Mouse (Mus musculus): Measurements from ENCODE around the gene Gm10577. TPM values are rescaled to one million over a fixed set of nuclear protein-coding genes. Genes with fewer than 3 reads are reported as not detected.

Gene Gm10577
- polyA plus RNA-seq, 1 experiment from 2014 or later = not detected

DNA sequence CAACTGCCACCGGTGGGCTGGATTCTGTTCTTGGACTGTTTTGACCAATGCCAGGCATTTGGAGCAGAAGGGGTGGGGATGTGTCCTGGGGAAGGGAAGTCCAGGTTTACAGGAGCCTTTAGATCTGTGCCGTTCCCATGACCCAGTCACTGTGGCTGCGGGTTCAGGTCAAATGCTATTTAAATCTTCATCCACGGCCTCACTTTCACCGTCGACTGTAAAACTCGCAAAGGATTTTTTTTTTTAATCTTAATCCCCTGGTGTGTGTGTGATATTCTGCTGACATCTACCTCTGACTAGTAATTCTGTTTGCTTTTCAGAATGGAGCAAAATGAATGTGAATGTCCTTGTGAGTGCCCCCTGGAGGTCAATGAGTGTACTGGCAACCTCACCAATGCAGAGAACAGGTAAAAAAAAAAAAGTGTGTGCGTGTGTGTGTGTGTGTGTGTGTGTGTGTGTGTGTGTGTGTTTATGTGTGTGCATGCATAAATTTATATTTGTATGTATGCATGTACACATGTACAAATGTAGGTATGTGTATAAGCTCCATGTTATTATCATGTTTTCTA lies 32.2 kb downstream of the Gm10577 start:
- DNase-seq (ENCODE audit: low spot score) = peak; percentile 29
- Histone ChIP-seq H3K9me3 (ENCODE audit: control insufficient read depth, low read length) (no peaks in the 10 kb centered on the region), H3K36me3 (ENCODE audit: control insufficient read depth, insufficient read depth, low read length) (peaks cover 3% of the 10 kb centered on the region), H3K4me1 (ENCODE audit: control insufficient read depth, insufficient read depth, low read length) (no peaks in the 10 kb centered on the region), H3K9ac (ENCODE audit: low read length) (no peak overlapping the region), H3K4me3 (ENCODE audit: low read depth, low read length) (no peak overlapping the region), H3K4me2 (ENCODE audit: low read depth) (no peak overlapping the region), H3K27me3 (ENCODE audit: control insufficient read depth, insufficient read depth, low read length) (no peaks in the 10 kb centered on the region), H3K27ac (ENCODE audit: low read depth, low read length) (no peak overlapping the region)
- 89% methylated on average over 8 of the region's 8 CpGs for WGBS
- no peak for ATAC-seq (ENCODE audit: insufficient read depth, low FRiP score, low TSS enrichment)

- H3K36me3 ChIP-seq (ENCODE audit: control insufficient read depth, insufficient read depth, low read length) = peaks cover 3% of the 10 kb centered on the region
- no peak for ATAC-seq (ENCODE audit: insufficient read depth, low FRiP score, low TSS enrichment)
- H3K9me3 ChIP-seq (ENCODE audit: control insufficient read depth, low read length) = no peaks in the 10 kb centered on the region
- DNase-seq (ENCODE audit: low spot score) = no peak
- H3K4me3 ChIP-seq (ENCODE audit: low read depth, low read length) = no peak overlapping the region
- H3K9ac ChIP-seq (ENCODE audit: low read length) = no peak overlapping the region
- H3K27ac ChIP-seq (ENCODE audit: low read depth, low read length) = no peak overlapping the region
- H3K4me2 ChIP-seq (ENCODE audit: low read depth) = no peak overlapping the region
- WGBS = 97% methylated on average over 1 of the region's 1 CpGs
- no peaks in the 10 kb centered on the region for H3K4me1 ChIP-seq (ENCODE audit: control insufficient read depth, insufficient read depth, low read length)
- H3K27me3 ChIP-seq (ENCODE audit: control insufficient read depth, insufficient read depth, low read length) = no peaks in the 10 kb centered on the region
These were observed 33.3 kb downstream of the Gm10577 start for GRCm38 (mm10) chr4:100987187-100987586.

DNA sequence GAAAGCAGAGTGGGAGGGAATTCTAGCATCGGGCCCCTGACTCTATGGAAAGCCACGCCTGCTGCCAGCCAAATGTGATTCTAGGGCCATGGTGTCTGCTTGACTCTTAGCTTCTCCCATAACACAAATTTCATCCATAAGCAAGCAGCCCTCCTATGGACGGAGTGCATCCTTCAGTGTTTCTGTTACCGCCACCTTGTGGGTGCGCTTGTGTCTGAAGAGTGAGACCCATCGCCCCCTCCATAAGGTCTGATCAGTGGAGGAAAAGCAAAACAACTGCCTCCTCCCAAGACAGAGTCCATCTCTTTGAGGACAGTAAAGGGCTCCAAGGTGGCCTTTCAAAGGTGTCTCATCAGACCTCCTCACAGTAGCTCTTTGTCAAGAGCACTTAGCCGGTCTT lies 43.0 kb downstream of the Gm10577 start:
- H3K36me3 ChIP-seq (ENCODE audit: control insufficient read depth, insufficient read depth, low read length) = peaks cover 2% of the 10 kb centered on the region; the same call in 1 of the 2 replicates
- ATAC-seq (ENCODE audit: insufficient read depth, low FRiP score, low TSS enrichment) (no peak), DNase-seq (ENCODE audit: low spot score) (no peak)
- H3K27me3 ChIP-seq (ENCODE audit: control insufficient read depth, insufficient read depth, low read length) = no peaks in the 10 kb centered on the region
- H3K27ac ChIP-seq (ENCODE audit: low read depth, low read length) = no peak overlapping the region
- no peak overlapping the region for H3K9ac ChIP-seq (ENCODE audit: low read length)
- no peaks in the 10 kb centered on the region for H3K4me1 ChIP-seq (ENCODE audit: control insufficient read depth, insufficient read depth, low read length)
- no peak overlapping the region for H3K4me3 ChIP-seq (ENCODE audit: low read depth, low read length)
- no peak overlapping the region for H3K4me2 ChIP-seq (ENCODE audit: low read depth)
- 90% methylated on average over 7 of the region's 7 CpGs for WGBS
- no peaks in the 10 kb centered on the region for H3K9me3 ChIP-seq (ENCODE audit: control insufficient read depth, low read length)

- H3K27me3 ChIP-seq (ENCODE audit: control insufficient read depth, insufficient read depth, low read length) = no peaks in the 10 kb centered on the region
- peak overlapping the region; percentile 84 for H3K27ac ChIP-seq (ENCODE audit: low read depth, low read length)
- H3K4me3 ChIP-seq (ENCODE audit: low read depth, low read length) = no peak overlapping the region
- DNase-seq (ENCODE audit: low spot score) (peak; percentile 84), ATAC-seq (ENCODE audit: insufficient read depth, low FRiP score, low TSS enrichment) (peak; percentile 87)
- H3K36me3 ChIP-seq (ENCODE audit: control insufficient read depth, insufficient read depth, low read length) = peaks cover 5% of the 10 kb centered on the region
- H3K4me2 ChIP-seq (ENCODE audit: low read depth) = no peak overlapping the region
- H3K9me3 ChIP-seq (ENCODE audit: control insufficient read depth, low read length) = no peaks in the 10 kb centered on the region
- no peaks in the 10 kb centered on the region for H3K4me1 ChIP-seq (ENCODE audit: control insufficient read depth, insufficient read depth, low read length)
- WGBS = 39% methylated on average over 14 of the region's 14 CpGs
- H3K9ac ChIP-seq (ENCODE audit: low read length) = 0 out of 2 replicates have a peak overlapping the region, but pooled peaks have one; percentile 1
These were observed 46.0 kb downstream of the Gm10577 start for GRCm38 (mm10) chr4:100974455-100975035.

DNA sequence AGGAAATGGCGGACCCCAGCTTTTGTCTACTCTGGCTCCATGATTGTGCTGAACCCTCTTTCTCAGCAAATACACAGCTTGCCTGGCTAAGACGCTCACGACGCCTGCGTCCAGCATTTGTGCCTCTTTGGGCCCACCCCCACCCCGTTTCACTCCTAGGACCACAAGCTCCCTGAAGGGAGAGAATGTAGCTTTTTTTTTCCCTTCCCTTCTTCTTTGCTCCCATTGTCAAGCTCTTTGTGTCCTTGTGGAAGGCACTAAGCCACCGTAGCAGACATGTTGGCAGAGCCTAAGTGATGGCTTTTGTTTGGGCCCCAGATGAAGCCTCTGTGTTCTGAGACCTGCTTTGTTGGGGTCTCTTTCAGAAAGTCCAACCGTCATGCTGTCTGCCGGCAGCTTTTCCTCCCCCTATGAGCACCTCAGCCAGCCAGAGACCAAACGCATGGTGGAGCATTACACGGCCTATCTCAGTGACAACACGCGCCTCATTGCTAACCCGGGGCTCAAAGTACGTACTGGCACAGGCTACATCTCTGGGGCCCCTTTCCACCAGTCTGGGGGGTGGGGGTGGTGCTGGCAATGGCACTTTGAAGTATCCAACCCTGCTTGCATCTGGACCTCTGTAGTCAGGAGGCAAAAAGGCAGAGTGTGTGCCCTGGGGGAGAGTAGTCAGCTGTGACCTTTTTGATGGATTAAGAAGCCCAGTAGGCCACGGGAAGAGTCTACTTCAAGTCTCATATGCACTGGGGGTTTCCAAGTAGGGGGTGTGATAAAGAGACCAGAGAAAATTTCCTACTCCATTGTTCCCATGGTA lies 46.6 kb downstream of the Gm10577 start:
- Histone ChIP-seq H3K9ac (ENCODE audit: low read length) (0 out of 2 replicates have a peak overlapping the region, but pooled peaks have one; percentile 5), H3K4me2 (ENCODE audit: low read depth) (no peak overlapping the region), H3K27me3 (ENCODE audit: control insufficient read depth, insufficient read depth, low read length) (no peaks in the 10 kb centered on the region), H3K27ac (ENCODE audit: low read depth, low read length) (peak overlapping the region; percentile 84), H3K9me3 (ENCODE audit: control insufficient read depth, low read length) (no peaks in the 10 kb centered on the region), H3K4me3 (ENCODE audit: low read depth, low read length) (no peak overlapping the region), H3K4me1 (ENCODE audit: control insufficient read depth, insufficient read depth, low read length) (no peaks in the 10 kb centered on the region), H3K36me3 (ENCODE audit: control insufficient read depth, insufficient read depth, low read length) (peaks cover 5% of the 10 kb centered on the region)
- ATAC-seq (ENCODE audit: insufficient read depth, low FRiP score, low TSS enrichment) (peak; percentile 91), DNase-seq (ENCODE audit: low spot score) (peak; percentile 81)
- WGBS = 45% methylated on average over 16 of the region's 16 CpGs

Other genes starting within 250 kb of the Gm10577 start
- gene Cachd1, start 244.0 kb downstream of the Gm10577 start, polyA plus RNA-seq (2014; fragmentation: Nextera tagmentation; extraction: Ambion mirVana) = 32.6 and 33.3 TPM in 2 replicates
- gene Raver2, start 48.3 kb upstream of the Gm10577 start, polyA plus RNA-seq (2014; fragmentation: Nextera tagmentation; extraction: Ambion mirVana) = 11.0 and 11.3 TPM in 2 replicates
- gene Jak1, start 244.6 kb upstream of the Gm10577 start, polyA plus RNA-seq (2014; fragmentation: Nextera tagmentation; extraction: Ambion mirVana) = 61.3 and 63.4 TPM in 2 replicates